Mouse (Mus musculus) megakaryocyte, embryonic 14.5 days (primary cell): Measurements from ENCODE around the gene Wdr27.
"Not testable (repeated sequence)": the region's sequence is repeated elsewhere in the genome, so short reads cannot be mapped to it uniquely, and the experiment has no call there.

Source experiments
- FLI1 ChIP-seq: IDR thresholded peaks from 2 replicates; pipeline ENCODE4 v1.6.1; 2012; ENCODE audit warnings: low read length, inconsistent platforms, mixed read lengths
- GATA1 ChIP-seq: IDR thresholded peaks from 3 replicates; pipeline ENCODE4 v1.6.1; 2012; ENCODE audit warnings: mixed read lengths, low read length, inconsistent platforms, borderline replicate concordance

GRCm38 (mm10) chr17:14990116-14990702 is 47.3 kb upstream of the Wdr27 start:
- not testable (repeated sequence) for TF ChIP-seq GATA1, FLI1
